In the genomic region with DNA sequence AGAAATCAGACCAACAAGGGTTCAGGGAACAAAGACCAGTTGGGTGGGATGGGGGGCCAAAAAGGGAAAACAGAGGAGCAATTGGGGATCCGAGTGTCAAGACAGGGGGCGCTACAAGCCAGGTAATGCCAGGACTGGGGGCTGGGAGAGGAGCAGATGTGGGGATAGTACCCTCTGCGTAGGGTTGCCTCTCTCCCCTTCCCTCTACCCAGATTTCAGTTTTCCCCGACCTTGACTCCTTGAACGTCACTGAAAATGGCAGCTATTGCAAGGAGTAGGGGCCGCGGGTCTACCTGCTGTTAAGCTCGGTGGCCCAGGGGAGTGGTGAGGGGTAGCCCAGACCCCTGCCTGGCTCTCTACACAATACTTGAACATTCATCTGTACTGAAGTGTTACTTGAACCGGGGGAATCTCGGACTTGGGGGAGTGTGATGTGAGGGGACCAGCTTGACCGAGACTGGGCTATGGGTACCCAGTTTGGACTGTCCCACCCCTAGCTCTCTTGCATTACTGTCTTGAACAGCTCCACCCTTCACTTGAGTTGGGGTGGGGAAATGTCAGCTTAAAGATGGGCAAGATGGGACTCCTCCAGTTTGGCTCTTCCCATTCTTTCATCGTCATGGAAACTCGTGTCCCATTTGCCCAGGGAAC, we compare ENCODE assay signal across 8 mouse cellular contexts. TPM values are rescaled to one million over a fixed set of nuclear protein-coding genes. Genes with fewer than 3 reads are reported as not detected.
DNase-seq lines count a peak whose midpoint lies in the region; ATAC-seq lines count a peak whose summit lies in the region.

No protein-coding gene starts in this region.

- H3K27me3 ChIP-seq in forebrain, embryonic 13.5 days = no peaks in the 10 kb centered on the region
- H3K27me3 ChIP-seq in stomach, embryonic 16.5 days (ENCODE audit: control insufficient read depth, insufficient read depth, low read length) = no peaks in the 10 kb centered on the region

- WGBS in forebrain, embryonic 13.5 days = 48% methylated on average over 13 of the region's 13 CpGs
- WGBS in stomach, embryonic 16.5 days = 53% methylated on average over 13 of the region's 13 CpGs

- peaks cover 35% of the 10 kb centered on the region for H3K4me1 ChIP-seq in forebrain, embryonic 13.5 days
- H3K4me1 ChIP-seq in stomach, embryonic 16.5 days (ENCODE audit: control insufficient read depth, insufficient read depth, low read length) = peaks cover 11% of the 10 kb centered on the region

- no peaks in the 10 kb centered on the region for H3K9me3 ChIP-seq in forebrain, embryonic 13.5 days (replicated peaks)
- no peaks in the 10 kb centered on the region for H3K9me3 ChIP-seq in stomach, embryonic 16.5 days (replicated peaks; ENCODE audit: control insufficient read depth, low read length)

- DNase-seq in left cerebral cortex, adult 8-10 months (ENCODE audit: low spot score in 2 of 2) = peak; percentile 59 to 98
- DNase-seq in left cerebral cortex, postnatal 36 days (ENCODE audit: low spot score in 2 of 2) = no peak
- peak; percentile 45 to 58 for DNase-seq in cerebellum, postnatal 10 days
- DNase-seq in liver = peak; percentile 66
- no peak for DNase-seq in gastrocnemius, postnatal 36 days

- peak overlapping the region; percentile 80 for H3K4me2 ChIP-seq in forebrain, embryonic 13.5 days
- no peak overlapping the region; the same call in 1 of the 2 replicates for H3K4me2 ChIP-seq in stomach, embryonic 16.5 days (ENCODE audit: low read depth, low read length)

- H3K36me3 ChIP-seq in forebrain, embryonic 13.5 days (ENCODE audit: poor library complexity, severe bottlenecking) = peaks cover 52% of the 10 kb centered on the region
- H3K36me3 ChIP-seq in stomach, embryonic 16.5 days (ENCODE audit: control insufficient read depth, insufficient read depth, low read length) = peaks cover 9% of the 10 kb centered on the region; the same call in 1 of the 2 replicates

- ATAC-seq in forebrain, embryonic 13.5 days = peak; percentile 37; the same call in 1 of the 2 replicates
- ATAC-seq in stomach, embryonic 16.5 days (ENCODE audit: insufficient read depth, low FRiP score) = no peak; the same call in 1 of the 2 replicates
- no peak for ATAC-seq in activated CD4-positive, CD25-positive, alpha-beta regulatory T cell, adult 4 months

- H3K4me3 ChIP-seq in forebrain, embryonic 13.5 days = peak overlapping the region; percentile 47
- H3K4me3 ChIP-seq in stomach, embryonic 16.5 days (replicated peaks; ENCODE audit: low read length) = no peak overlapping the region

- intact Hi-C loops in left cerebral cortex, postnatal 36 days (cut with DNase I) = no loop called here
- intact Hi-C loops in gastrocnemius, postnatal 36 days (cut with DNase I) = no loop called here

- H3K9ac ChIP-seq in forebrain, embryonic 13.5 days = no peak overlapping the region
- no peak overlapping the region for H3K9ac ChIP-seq in stomach, embryonic 16.5 days (ENCODE audit: low read length)

- peak overlapping the region; percentile 66 for H3K27ac ChIP-seq in forebrain, embryonic 13.5 days
- peak overlapping the region; percentile 67; the same call in 1 of the 2 replicates for H3K27ac ChIP-seq in stomach, embryonic 16.5 days (ENCODE audit: low read length)

RNA-seq across cellular contexts. Expression of gene Orai3, which starts 1.1 kb away (rescaled TPM):
- total RNA-seq in left cerebral cortex, adult 8-10 months (2022) = 10 to 100 TPM; 18.0 to 22.2 (median 19.5) TPM
- 10 to 100 TPM; 18.9 to 25.4 TPM for total RNA-seq in left cerebral cortex, postnatal 36 days (2021)
- 4.8 and 5.4 TPM in 2 replicates for polyA plus RNA-seq in forebrain, embryonic 13.5 days (2015; fragmentation: Nextera tagmentation; extraction: Ambion mirVana)
- 26.7 and 29.0 TPM in 2 replicates for polyA plus RNA-seq in stomach, embryonic 16.5 days (2015; fragmentation: Nextera tagmentation; extraction: Ambion mirVana)
- 1 to 10 TPM; 8.4 to 9.2 TPM for total RNA-seq in gastrocnemius, postnatal 36 days (2021)
- polyA plus RNA-seq in activated CD4-positive, CD25-positive, alpha-beta regulatory T cell, adult 4 months (2017; shearing (Covaris generic)) = 10 to 100 TPM; 11.3 to 12.2 TPM

RNA-seq across cellular contexts. Expression of gene Setd1a, which starts 8.0 kb away (rescaled TPM):
- total RNA-seq in left cerebral cortex, adult 8-10 months (2022) = 10 to 100 TPM; 44.7 to 48.4 (median 46.9) TPM
- 10 to 100 TPM; 40.0 to 53.4 TPM for total RNA-seq in left cerebral cortex, postnatal 36 days (2021)
- polyA plus RNA-seq in forebrain, embryonic 13.5 days (2015; fragmentation: Nextera tagmentation; extraction: Ambion mirVana) = 20.0 and 21.5 TPM in 2 replicates
- polyA plus RNA-seq in stomach, embryonic 16.5 days (2015; fragmentation: Nextera tagmentation; extraction: Ambion mirVana) = 10.5 and 16.4 TPM in 2 replicates
- 10 to 100 TPM; 13.0 to 21.3 TPM for total RNA-seq in gastrocnemius, postnatal 36 days (2021)
- 1 to 10 TPM; 6.3 to 7.4 TPM for polyA plus RNA-seq in activated CD4-positive, CD25-positive, alpha-beta regulatory T cell, adult 4 months (2017; shearing (Covaris generic))

RNA-seq across cellular contexts. Expression of gene Gm49388, which starts 16.9 kb away (rescaled TPM):
- total RNA-seq in left cerebral cortex, adult 8-10 months (2022) = 1 to 10 TPM; 3.9 to 6.2 (median 4.6) TPM
- 1 to 10 TPM; 3.9 to 4.1 TPM for total RNA-seq in left cerebral cortex, postnatal 36 days (2021)
- polyA plus RNA-seq in forebrain, embryonic 13.5 days (2015; fragmentation: Nextera tagmentation; extraction: Ambion mirVana) = not detected in 2 replicates
- polyA plus RNA-seq in stomach, embryonic 16.5 days (2015; fragmentation: Nextera tagmentation; extraction: Ambion mirVana) = not detected in 2 replicates
- total RNA-seq in gastrocnemius, postnatal 36 days (2021) = 1 to 10 TPM in 1 of 2 experiments, under 1 TPM in 1; 0.31 to 2.1 TPM
- not detected for polyA plus RNA-seq in activated CD4-positive, CD25-positive, alpha-beta regulatory T cell, adult 4 months (2017; shearing (Covaris generic))

RNA-seq across cellular contexts. Expression of gene Fbxl19, which starts 24.1 kb away (rescaled TPM):
- 10 to 100 TPM; 59.3 to 68.5 (median 63.5) TPM for total RNA-seq in left cerebral cortex, adult 8-10 months (2022)
- 10 to 100 TPM; 73.2 to 84.6 TPM for total RNA-seq in left cerebral cortex, postnatal 36 days (2021)
- 7.7 and 9.6 TPM in 2 replicates for polyA plus RNA-seq in forebrain, embryonic 13.5 days (2015; fragmentation: Nextera tagmentation; extraction: Ambion mirVana)
- polyA plus RNA-seq in stomach, embryonic 16.5 days (2015; fragmentation: Nextera tagmentation; extraction: Ambion mirVana) = 2.8 and 3.2 TPM in 2 replicates
- 1 to 10 TPM; 1.9 to 2.5 TPM for total RNA-seq in gastrocnemius, postnatal 36 days (2021)
- under 1 TPM; 0.36 to 0.83 TPM for polyA plus RNA-seq in activated CD4-positive, CD25-positive, alpha-beta regulatory T cell, adult 4 months (2017; shearing (Covaris generic))

RNA-seq across cellular contexts. Expression of gene Hsd3b7, which starts 31.9 kb away (rescaled TPM):
- 1 to 10 TPM; 4.2 to 9.7 (median 4.6) TPM for total RNA-seq in left cerebral cortex, adult 8-10 months (2022)
- total RNA-seq in left cerebral cortex, postnatal 36 days (2021) = 1 to 10 TPM; 3.3 to 4.0 TPM
- polyA plus RNA-seq in forebrain, embryonic 13.5 days (2015; fragmentation: Nextera tagmentation; extraction: Ambion mirVana) = 5.0 and 7.5 TPM in 2 replicates
- 35.2 and 36.1 TPM in 2 replicates for polyA plus RNA-seq in stomach, embryonic 16.5 days (2015; fragmentation: Nextera tagmentation; extraction: Ambion mirVana)
- 1 to 10 TPM; 5.5 to 5.6 TPM for total RNA-seq in gastrocnemius, postnatal 36 days (2021)
- polyA plus RNA-seq in activated CD4-positive, CD25-positive, alpha-beta regulatory T cell, adult 4 months (2017; shearing (Covaris generic)) = 1 to 10 TPM; 5.2 to 5.7 TPM

Comparison
In these comparisons a context has a peak if more than half of its experiments do, and no peak if none do; other contexts are left out.
1. DNase-seq: peak in left cerebral cortex, adult 8-10 months (2 of 2), cerebellum, postnatal 10 days (2 of 2) and liver (single experiment); none in left cerebral cortex, postnatal 36 days (0 of 2) and gastrocnemius, postnatal 36 days (0 of 2).